Mouse (Mus musculus) kidney, adult 8-10 months (tissue): Measurements from ENCODE around the gene Klf13.
A peak's percentile ranks its signal among the peaks of the same experiment; 100 is the strongest.

Experiments used
- DNase-seq, 2 experiments: peaks; one replicate each; pipeline ENCODE4 v3.0.0; 2022

Klf13 gene

GRCm38 (mm10) chr7:63879583-63879982 lies 59.1 kb downstream of the Klf13 start:
- DNase-seq, result no peak

GRCm38 (mm10) chr7:63877610-63878009 lies 61.1 kb downstream of the Klf13 start:
- DNase-seq, result no peak

GRCm38 (mm10) chr7:63876640-63877039 lies 62.1 kb downstream of the Klf13 start:
- DNase-seq, result no peak

- no peak for DNase-seq
These were observed 63.0 kb downstream of the Klf13 start for GRCm38 (mm10) chr7:63875686-63876085.

- DNase-seq, result no peak
These were observed 64.8 kb downstream of the Klf13 start for GRCm38 (mm10) chr7:63873880-63874279.

- DNase-seq, result no peak
These were observed 67.0 kb downstream of the Klf13 start for GRCm38 (mm10) chr7:63871698-63872097.

DNA sequence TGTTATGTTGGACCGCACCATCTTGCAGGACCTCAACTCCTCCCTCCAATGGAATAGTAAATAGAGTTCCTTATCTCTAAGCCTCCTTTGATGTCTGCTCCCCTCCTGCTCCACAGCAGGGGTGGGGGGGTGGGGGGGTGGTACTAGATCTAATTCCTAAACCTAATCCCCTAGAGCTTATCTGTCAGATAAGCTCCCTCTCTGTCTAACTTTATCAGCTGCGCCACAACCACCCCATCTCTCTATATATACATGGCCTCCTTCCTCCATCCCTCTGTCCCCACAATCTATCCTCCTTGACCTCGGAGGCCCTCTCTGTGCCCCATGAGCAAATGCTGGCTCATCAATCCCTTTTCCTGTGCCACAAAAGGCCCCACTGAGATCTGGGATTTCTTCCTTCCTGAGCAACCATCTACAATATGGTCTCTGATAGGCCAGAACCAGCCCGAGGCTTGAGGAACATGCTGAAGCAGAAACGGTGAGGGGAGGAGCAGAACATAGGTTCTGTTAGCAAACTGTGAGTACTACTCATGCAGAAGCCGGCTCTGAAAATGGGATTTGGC lies 70.3 kb downstream of the Klf13 start:
- DNase-seq, result no peak

- no peak for DNase-seq
These were observed 72.8 kb downstream of the Klf13 start for GRCm38 (mm10) chr7:63865911-63866310.

GRCm38 (mm10) chr7:63863046-63863445 lies 75.7 kb downstream of the Klf13 start:
- no peak for DNase-seq

- peak; percentile 27 to 30 for DNase-seq
These were observed 77.6 kb downstream of the Klf13 start for GRCm38 (mm10) chr7:63861123-63861522.

GRCm38 (mm10) chr7:63858571-63859152 lies 80.1 kb downstream of the Klf13 start:
- peak; percentile 88 to 94 for DNase-seq

GRCm38 (mm10) chr7:63857771-63858417 lies 80.8 kb downstream of the Klf13 start:
- no peak for DNase-seq

DNA sequence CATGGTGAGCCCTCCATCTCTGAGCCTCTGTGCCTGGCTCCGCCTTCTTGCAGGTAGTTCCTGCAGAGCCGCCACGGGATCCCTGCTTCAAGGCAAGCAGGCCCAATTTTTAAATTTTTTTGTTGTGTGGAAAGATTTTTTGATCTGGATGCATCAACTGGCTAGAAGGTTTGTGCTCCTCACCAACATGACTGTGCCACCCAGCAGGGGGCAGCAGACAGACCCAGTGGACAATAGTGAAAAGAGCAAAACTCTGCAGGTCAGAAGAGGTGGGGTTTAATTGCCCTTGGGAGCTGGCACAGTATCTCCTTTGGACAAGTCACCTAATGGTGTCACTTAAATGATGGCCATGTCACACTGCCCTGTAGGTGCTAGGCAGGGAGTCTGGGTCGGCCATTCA lies 83.4 kb downstream of the Klf13 start:
- peak; percentile 72 to 88 for DNase-seq

DNA sequence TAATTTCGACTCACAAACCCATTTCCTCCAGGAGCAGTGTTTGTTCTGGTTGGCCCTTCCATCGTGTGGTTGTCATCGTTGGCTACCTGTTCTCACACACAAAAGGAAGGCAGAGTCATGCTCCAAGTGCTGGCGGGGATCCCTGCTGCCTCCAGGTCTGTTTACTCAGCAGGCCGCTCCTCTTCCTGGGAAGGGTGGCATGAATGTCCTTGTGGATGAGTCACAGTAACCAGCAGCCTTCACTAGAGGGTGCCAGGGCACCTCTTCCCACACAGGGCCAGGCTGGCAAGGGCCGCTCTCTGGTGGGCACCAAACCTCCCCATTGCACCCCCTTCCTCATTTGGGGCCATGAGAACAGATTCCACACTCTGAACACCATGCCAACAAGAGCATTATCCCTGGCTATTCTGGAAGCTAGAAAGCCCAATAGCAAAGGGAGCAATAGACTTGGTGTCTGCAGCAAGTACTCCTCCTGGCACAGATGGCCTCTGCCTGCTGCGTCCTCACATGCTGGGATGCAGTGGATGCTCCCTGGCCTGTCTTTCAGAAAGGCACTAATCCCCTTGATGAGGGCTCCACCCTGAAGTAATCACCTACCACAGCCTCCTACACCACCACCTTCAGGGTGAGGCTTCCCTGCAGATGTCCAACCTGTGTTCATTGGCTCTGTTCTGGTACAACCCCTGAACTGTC lies 86.7 kb downstream of the Klf13 start:
- peak; percentile 35 to 40 for DNase-seq
